Mouse (Mus musculus) thymus, postnatal 36 days (tissue): ENCODE measurements at regions not wholly inside any gene's neighbourhood (a gene's known extent, or its start where the extent isn't known, plus 50 kb on each side); places are given as distances from the start of the nearest gene placed in this dataset.

ENCODE experiments used
- DNase-seq, 2 experiments: peaks; one replicate each; pipeline ENCODE4 v3.0.0; 2022; ENCODE audit warnings: mixed read lengths in 2 of 2

DNA sequence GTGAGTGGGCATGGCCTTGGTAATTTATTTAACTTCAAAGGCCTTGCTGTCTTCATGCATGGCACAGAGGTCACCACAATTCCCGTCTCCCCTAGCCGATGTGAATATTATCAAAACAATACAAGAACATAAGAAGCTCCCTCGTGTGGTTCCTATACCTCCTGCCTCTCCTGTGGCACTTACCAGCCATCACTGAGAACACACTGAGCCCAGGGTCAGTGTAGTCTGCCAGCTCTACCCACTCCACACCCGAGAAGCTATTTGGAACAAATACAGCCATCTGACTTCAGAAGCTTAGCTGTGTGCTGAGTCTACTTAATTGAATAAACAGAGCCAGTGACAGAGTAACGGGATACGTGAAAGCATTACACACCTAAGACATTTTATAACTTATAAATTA lies 605.7 kb upstream of the Arpp21 start:
- DNase-seq: no peak

DNA sequence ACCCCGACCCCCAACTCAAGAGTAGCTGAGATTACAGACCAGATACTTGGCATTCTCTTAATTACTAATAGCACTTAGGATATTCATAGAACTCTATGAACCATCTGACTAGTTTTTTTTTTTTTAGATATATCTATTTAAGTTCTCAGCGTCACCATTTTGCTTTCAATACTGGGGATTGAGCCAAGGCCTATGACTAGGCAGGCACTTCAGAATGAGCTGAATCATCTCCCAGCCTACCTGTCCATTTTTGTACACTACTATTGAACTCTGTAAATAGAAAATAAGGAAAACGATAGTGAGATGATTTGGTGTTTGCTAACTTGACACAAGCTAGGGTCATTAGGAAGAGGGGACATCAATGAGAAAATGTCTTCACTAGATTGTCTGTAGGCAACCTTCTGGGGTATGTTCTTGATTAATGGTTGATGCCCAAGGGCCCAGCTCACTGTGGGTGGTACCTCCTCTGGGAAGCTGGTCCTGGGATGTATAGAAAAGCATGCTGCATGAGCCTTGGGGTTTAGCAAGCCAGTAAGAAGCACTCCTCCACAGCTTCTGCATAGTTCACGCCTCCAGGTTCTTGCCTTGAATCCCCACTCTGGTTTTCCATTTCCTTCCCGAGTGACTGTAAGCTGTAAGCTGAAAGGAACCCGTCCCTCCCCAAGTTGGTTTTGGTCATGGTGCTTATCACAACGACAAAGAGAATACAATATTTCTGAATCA lies 603.5 kb upstream of the Arpp21 start:
- DNase-seq: no peak

DNA sequence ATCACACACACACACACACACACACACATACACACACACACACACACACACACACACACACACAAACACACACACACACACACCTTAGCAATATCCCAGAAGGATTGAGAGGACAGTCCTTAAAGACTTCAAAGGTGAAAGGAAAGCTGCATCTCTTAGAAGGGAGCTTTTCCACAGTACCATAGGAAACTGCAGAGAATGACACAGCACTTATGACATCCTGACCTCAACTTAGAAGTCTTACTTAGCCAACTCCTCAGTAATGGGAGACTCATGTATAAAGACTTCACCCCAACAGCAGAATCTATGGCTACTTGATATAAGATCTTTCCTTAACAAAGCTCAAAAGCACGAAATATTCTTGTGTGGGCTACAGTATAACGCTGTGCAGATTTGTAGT lies 601.8 kb upstream of the Arpp21 start:
- no peak for DNase-seq

DNA sequence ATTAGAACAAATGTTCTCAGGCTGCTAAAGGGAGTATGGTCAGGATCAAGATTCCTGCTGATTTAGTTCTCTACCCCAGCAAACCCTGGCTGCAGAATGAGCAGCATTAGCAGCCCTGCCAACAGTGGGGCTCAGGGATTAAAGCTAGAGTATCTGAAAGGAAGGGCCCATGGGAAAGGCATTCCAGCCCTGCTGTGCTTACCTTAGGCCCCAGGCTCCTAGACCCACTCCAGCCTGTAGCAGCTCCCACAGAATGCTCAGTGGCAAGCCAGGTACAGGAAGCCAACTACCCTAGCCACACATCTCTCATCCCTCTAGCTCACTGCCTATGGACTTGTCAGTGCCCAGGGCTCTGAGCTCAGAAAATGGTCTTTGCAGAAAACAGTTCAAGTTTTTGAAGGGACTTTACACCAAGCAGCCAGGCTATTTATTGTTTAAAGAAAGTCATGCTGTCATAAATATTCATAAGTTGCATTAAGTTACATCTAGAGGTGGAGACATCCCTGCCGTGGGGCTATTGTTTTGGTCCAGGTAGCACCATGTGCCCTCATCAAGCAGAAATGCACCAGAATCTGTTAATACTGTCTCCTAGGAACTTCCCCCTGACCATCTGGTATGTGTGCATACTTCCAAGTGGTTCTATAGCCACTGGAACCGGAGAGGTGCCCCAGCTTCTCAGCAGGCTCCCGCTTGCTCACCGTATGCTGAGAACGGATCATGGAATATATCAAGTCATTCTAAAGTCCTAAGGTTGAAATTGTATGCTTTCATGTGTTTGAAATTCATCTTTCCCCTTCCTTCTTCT lies 598.9 kb upstream of the Arpp21 start:
- DNase-seq: no peak

DNA sequence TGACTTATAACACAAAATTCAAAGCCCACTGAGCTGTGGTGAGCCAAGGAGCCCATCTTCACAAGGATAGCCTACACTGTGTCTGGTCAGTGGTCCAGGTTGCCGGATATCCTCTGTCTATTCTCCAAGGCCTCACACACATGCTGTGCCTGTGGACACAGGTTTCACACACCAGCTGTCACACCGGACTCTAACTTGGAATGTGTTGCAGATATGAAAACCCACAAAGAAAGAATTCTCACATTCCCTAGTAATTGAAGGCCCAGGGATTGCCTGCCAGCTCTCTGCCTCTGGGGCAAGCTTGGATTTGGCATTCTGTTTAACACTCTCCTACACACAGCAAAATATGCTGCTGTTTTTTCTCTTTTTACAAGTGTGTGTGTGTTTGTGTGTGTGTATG lies 595.4 kb upstream of the Arpp21 start:
- DNase-seq: no peak

DNA sequence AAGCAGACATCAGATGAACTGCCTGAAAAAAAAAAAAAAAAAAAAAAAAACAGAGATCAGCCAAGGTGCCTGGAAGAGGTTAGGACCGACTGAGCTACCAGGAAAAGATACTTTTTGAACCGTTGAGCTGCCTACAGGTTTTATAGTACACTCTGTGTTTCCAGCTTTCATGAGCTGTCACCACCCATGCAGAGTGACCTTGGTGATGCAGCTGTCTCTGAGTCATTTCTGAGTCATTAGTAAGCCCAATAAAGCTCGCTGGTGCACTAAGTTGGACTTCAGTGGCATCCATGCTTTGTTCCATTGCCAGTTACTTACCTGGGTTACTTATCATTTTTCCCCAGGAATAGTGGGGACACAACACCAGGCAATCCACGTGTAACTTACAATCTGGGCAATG lies 592.9 kb upstream of the Arpp21 start:
- no peak for DNase-seq

DNA sequence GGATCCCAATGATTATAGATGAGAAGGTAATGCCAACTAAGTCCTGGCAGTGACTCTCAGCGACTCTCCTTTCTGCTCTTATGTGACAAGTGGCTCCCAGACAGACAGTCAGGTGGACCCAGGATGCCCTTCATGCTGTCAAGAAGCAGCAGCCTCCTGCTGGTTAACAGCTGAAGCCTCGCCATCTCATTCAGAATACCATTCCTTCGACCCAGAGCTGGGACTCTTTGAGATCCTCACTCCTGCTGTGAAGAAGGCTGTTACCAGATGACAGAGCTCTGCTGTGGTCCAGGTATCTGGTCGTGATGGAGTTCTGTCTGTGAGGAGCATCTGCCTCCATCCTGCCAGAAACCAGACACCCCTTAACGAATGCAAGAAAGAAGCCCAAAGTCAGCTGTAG lies 590.9 kb upstream of the Arpp21 start:
- no peak for DNase-seq

DNA sequence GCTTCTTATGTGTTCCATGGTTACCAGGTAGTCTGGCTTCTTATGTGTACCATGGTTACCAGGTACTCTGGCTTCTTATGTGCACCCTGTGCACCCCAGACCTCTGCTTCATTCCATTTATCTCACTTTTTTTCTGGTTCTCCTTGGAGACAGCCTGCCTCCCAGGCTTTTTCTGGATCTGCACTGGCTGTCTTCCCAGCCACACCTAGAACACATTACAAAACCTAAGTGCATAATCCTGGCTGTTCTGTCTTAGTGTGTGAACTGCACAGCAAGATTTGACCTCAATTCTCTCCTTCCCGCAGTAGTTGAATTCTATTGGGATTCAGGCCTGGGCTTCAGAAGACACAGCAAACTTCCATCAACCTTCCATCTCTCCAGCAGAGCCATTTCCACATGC lies 586.2 kb upstream of the Arpp21 start:
- DNase-seq: no peak

DNA sequence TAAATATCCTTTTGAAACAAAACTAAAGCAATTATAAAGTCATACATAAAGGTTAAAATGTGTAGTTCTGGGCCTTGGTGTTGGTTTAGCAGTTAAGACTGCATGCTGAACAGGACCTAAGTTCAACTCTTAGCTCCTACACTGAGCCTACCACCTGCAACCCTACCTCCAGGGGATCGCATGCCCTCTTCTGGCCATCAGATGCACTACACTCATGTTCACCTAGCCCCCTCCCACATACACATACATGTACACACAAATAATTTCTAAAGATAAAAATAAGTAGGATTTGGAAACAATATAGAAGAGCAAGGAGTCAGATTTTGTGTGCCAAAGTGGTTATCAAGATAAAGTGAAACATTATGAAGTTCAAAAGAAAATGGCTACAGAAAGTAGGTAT lies 576.2 kb upstream of the Arpp21 start:
- DNase-seq: peak in 1 of 2 experiments; percentile 16

DNA sequence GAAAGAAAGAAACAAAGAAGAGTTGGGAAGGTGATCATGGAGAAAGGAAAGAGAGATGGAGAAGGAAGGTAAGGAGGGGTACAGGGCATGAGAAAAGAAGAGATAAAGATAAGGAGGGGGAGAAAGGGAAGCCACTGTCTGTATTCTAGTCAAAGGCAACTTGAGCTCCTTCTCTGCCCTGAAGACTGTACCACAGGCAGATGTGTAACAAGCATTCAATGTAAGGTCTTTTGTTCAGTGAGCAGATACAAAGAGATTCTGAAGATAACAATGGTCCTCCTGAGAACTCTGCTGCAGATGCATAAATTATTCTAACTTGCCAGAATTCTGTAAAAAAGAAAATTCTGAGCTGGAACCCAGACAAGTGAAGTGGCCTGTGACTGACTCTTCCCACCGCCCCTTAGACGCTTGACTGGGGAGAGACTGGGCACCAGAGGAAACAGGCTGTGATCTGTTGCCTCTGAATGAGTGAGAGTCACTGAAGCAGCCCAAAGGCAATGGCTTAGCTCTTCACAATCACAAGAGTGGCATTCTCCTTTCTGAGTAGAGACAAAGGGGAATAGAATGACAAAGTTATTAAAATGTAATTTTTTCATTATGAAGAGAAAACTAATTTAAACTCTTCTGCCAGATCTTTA lies 564.0 kb upstream of the Arpp21 start:
- no peak for DNase-seq

DNA sequence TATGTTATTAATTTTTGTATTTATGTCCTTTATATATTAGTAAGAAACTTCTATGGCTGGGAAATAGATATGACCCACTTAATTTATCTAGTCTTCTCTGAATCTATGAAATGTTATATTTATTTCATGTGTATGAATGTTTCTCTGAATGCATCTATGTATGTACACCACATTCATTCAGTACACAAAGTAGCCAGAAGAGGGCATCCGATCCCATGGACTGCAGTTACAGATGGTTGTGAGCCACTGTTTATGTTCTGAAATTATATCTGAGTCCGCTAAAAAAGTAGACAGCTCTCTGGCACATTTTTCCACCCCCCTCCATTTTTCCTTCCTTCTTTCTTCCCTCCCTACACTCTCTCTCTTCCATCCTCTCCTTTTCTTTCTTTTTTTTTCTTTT lies 557.8 kb upstream of the Arpp21 start:
- DNase-seq: no peak

DNA sequence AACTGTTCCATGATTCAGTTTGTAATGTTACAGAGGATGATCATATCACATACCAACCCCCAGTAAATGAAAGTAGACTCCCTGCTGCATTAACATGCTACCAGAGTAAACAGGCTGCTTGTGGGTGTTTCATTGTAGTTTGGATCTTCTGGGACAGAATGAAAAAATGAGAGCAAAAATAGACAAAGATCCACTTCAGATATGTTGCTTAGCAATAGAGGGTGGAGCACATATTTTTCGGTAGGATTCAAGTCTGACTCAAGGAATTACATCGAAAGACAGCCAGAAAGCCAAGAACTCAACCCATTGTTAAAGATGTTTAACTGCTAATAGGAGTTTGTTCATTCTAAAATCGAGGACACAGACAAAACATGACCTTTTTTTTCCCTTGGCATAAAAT lies 536.2 kb upstream of the Arpp21 start:
- DNase-seq: no peak

DNA sequence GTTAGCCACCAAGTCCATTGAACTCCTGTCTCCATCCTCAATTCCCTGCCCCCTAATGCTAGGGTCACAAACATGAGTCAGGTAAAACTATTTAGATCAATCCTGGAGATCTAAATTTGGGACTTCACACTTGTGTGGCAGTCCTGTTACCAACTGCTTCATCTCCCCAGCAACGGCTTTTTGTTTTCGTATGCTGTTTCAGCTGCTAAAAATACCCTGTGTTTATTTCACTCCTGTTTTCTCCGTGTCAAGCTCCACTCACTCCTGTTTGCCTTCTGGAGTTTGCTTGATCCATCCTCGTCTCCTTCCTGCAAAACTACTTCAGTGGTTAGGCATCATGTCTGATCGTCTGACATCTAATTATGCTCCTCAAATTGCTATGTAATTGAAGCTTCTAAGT lies 508.9 kb upstream of the Arpp21 start:
- no peak for DNase-seq

DNA sequence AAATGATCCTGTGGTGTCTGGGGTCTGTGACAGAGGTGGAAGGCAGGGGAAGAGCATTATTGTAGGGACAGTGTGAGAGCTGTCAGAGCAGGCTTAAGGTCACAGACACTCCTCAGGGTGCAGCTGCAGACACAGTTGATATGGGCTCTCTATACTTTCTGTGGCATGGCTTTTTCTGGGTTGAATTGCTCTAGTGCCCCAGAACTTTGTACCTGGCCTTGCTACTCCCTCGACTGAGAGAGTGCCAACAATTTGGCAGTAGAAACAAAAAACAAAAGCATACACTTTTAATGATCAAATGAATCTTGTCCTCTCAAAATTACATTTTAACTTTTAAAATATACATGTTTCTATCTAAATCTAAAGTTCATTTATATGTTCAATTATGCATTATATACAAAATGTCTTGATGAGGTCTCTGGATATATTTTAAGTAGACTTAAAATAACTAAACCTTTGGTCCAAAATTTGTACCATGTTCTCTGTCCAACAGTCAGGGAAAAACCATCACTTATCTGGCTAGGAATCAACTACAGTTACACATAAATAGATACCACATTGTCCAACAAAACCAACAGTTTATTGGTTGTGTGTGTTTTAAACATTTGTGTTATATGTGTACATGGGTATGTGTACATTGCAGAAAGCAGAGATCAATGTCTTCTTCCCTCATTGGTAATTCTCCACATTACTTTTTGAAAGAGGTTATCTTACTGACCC lies 508.3 kb upstream of the Arpp21 start:
- DNase-seq: no peak

DNA sequence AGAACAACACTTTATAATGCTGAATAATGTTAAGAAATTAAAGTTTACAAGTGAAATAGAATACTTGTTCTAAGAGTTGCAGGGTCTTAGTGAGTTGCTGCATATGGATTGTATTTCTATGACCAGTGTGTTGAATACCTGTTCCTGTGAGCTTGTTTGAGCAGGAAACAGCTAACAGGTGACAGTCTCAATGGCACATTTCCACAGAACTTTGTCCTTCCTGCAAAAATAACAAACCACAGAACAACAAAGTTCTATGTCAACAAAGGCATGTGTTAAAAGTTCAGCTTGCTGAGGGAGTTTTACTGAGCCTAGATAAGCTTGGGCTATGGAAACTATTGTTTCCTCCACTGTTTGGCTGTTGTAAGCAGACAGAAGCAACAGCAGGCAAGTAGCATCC lies 500.0 kb upstream of the Arpp21 start:
- no peak for DNase-seq

DNA sequence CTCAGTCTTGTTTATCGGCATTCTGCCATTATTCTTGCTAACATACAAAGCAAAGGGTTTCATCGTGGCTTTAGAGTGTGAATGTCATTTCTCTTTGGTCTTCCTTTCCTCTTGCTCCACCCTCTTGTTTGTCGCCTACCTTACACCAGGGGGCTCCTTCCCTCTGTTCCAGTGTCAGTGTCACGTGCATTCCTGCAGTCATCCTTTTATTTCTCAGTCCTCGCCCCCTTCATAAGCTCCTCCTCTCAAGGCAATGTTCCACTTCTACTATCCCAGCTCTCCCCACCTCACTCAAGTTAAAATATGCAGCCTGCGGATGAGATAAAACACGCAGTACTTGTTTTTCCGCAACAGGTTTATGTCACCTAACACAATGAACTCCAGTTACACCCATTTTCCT lies 489.8 kb upstream of the Arpp21 start:
- DNase-seq: no peak

DNA sequence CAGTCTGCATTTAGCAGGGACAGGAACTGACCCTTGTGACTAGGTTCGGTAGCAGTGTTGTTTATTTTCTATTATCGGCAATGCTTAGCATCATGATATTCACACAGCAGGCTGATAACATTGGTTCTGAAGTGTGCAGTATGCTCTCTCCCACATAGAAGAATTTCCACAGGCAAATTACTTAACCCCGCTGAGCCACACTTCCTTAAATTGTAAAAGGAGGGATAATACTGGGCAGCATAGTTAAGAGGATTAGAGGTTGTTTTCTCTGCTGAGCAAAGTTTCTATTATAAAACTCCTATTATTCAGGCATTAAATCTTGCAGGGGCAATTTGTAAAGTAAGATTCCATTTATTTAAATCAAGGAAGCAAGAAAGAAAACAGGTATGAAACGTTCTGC lies 489.4 kb upstream of the Arpp21 start:
- DNase-seq: no peak

DNA sequence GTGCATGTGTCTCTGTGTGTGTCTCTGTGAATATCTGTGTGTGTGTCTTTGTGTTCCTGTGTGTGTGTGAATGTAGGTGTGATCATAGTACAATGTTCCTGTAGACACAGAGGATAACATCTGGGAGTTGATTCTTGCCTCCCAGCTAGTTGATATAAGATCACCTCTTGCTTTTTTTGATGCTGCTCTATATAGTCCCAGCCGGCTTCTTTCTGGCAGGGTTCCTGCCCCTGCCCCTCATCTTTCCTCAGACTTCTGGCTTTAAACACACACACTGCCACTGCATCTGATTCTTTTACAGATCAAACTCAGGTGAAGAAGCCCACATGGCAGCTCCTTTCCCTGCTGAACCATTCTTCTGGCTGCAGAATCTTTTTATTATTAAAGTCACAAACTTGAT lies 487.6 kb upstream of the Arpp21 start:
- DNase-seq: no peak

DNA sequence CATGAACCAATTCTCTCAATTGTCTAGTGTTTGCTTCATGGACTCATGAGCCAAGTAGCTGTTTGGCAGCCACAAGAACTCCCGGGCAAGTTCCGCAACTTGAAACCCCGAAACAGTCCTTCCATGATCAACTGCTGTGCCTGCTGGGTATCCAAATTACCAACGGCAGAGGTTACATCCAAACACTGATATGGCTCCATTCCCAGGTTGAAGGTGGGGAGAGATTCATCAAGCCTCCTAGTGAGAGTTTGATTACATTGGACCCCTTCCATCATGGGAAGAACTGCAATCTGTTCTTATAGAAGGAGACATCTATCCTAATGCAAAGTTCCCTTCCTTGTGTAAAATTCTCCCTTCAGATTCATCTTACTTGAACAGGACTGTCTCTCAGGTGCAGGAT lies 486.8 kb upstream of the Arpp21 start:
- DNase-seq: no peak

DNA sequence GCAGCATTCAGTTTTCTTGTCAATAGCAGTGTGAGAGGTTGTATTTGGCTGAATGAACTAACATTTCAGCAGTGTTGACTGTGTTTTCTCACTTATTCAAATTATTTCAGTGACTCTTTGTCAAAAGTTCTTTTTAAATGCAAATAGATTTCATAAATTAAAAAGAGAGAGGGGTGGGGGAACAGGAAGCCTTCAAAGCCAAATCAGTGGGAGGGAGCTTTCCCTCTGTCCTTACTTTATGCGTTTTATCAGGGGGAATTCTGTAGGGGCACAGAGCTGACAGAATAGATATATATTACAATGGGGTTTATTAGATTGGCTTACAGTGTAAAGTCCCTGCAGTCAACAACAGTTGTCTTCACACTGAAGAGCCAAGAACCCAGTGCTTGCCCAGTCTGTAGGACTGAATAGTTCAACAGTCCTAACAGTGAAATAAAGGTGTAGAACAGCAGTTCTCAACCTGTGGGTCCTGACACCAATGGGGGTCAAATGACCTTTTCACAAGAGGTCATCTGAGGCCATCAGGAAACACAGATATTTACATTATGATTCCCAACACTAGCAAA lies 479.5 kb upstream of the Arpp21 start:
- no peak for DNase-seq

DNA sequence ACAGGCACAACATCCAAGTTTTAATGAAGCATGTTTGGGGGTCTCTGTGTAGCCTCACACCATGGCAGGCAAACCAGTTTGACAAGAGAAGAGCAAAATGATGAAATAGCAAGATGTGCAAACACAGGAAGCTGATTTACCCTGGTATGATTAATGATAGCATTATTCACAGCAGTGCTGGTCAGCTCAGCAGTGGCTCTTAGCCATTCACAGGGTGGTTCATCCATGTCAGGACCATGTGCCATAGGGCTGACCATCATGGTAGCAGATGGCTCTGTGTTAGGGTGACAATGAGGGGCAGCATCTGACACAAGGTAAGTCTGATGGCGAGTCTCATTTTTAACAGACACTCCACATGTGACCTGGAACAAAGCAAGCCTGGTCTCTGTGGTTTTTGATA lies 443.1 kb upstream of the Arpp21 start:
- no peak for DNase-seq

DNA sequence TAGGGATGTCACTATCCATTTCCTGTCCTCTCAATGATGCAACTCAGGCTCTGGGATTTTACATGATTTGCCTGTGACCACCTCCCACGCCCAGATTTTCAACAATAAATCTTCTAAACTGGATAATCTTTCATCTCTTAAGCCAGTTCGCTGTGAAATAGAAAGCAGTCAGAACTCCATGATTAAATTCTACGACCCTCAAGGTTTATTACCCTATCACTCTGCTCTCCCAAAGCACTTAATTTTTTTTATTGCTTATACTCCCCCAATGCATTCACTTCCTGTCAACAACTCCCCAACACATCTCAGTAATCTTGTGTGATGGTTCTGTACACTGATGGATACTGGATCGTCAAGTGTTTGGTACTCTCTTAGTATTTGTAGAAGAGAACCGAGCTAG lies 439.5 kb upstream of the Arpp21 start:
- DNase-seq: no peak
